8 mouse cellular contexts compared by ENCODE assay signal in the genomic region with DNA sequence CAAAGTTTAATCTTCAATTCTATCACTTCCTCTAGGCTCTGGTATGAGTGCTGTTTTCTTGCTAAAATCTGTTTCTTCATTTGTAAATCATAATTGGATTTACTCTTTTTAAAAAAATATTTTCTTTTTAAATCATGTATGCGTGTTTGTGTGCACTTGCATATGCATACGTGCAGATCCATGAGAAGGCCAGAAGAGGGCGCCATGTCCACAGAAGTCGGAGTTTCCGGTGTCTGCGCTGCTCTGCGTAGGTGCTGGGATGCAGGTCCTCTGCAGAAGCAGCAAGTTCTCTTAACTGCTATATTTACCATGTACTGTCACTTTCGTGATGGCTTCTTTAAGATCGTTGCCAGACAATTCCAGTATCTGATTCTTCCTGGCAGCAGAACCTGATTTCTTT.
DNase-seq lines count a peak whose midpoint lies in the region; ATAC-seq and TF ChIP-seq lines count a peak whose summit lies in the region.
"Had no signal": no experiment of that assay in that cellular context is flagged by ENCODE, and none has a peak within 500 bp of the region (broad histone marks: within the 10 kb centered on the region; RNA-seq: fewer than 3 reads in every experiment).

No protein-coding gene starts in this region.

- no peak for DNase-seq in left cerebral cortex, adult 2 months (ENCODE audit: extremely low spot score in 1 of 2, low spot score in 2 of 2)
- DNase-seq in left cerebral cortex, postnatal 36 days (ENCODE audit: low spot score in 2 of 2), result no peak
- DNase-seq in MN1 (ENCODE audit: low spot score), result peak; percentile 68
- peak; percentile 51 for DNase-seq in mesoderm, embryonic 11.5 days (ENCODE audit: low read depth, low spot score)
- DNase-seq in urinary bladder, adult 2 months (ENCODE audit: low spot score), result no peak
- DNase-seq in gastrocnemius, postnatal 4 days (ENCODE audit: low spot score in 2 of 2), result no peak

- no peak overlapping the region for H3K4me3 ChIP-seq in left cerebral cortex, adult 2 months
- H3K4me3 ChIP-seq: embryonic facial prominence, embryonic 13.5 days had no signal

- ATAC-seq in common myeloid progenitor, adult 5-6 weeks (replicated peaks; ENCODE audit: low read depth, poor library complexity, severe bottlenecking), result 0 out of 2 replicates have a peak, but pooled peaks have one; percentile 54

- TF ChIP-seq CTCF in left cerebral cortex, adult 2 months (IDR thresholded peaks at IDR 0.05), result peak; percentile 61

- intact Hi-C loops in left cerebral cortex, adult 2 months (cut with DNase I), result no loop called here
- intact Hi-C loops in left cerebral cortex, postnatal 36 days (cut with DNase I), result no loop called here

- H3K27ac ChIP-seq in left cerebral cortex, adult 2 months, result no peak overlapping the region
- H3K27ac ChIP-seq: embryonic facial prominence, embryonic 13.5 days had no signal

Comparison
In these comparisons a context has a peak if more than half of its experiments do, and no peak if none do; other contexts are left out.
1. DNase-seq: peak in MN1 (single experiment) and mesoderm, embryonic 11.5 days (single experiment); none in left cerebral cortex, adult 2 months (0 of 2), left cerebral cortex, postnatal 36 days (0 of 2), urinary bladder, adult 2 months (single experiment) and gastrocnemius, postnatal 4 days (0 of 2).